Mouse (Mus musculus): ENCODE data around the gene Taf1d.
"Not testable (repeated sequence)": the region's sequence is repeated elsewhere in the genome, so short reads cannot be mapped to it uniquely, and the experiment has no call there.

Gene Taf1d

DNA sequence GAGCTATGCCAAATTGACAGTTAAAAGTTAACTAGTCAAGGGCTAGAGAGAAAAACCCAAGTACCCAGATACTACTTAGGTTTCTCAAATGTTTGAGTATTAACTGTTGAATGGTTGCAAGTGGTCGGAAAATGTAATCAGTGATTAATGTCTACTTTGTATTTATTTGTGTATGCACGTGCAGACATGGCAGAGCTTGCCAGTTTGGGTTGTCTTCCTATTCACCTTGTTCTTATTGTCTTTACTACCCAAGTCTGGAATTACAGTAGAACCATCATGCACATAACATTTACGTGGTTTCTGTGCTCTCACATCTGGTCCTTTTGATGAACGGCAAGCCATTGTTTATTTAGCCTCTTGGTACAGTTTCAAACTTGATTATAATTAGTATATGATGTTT, 3.4 kb downstream of the Taf1d start:
- no peak for DNase-seq

DNA sequence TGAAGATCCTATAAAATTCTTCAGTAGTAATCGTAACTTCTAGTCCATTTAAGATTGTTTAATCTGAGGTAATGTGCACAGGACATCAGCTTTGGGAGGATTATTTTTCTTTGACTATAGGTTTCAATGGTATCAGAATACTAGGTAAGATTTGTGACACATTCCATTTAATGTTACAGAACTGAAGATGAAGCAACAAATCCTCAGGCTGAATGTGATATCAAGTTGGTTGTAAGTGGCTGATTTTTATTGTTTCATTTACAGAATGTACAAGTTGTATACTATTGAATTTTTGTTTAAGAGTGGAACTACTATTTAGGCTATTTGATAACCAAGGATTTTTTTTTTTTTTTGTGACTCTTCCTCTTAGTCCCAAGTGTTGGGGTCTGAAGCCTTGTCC, 4.2 kb downstream of the Taf1d start:
- no peak for DNase-seq

DNA sequence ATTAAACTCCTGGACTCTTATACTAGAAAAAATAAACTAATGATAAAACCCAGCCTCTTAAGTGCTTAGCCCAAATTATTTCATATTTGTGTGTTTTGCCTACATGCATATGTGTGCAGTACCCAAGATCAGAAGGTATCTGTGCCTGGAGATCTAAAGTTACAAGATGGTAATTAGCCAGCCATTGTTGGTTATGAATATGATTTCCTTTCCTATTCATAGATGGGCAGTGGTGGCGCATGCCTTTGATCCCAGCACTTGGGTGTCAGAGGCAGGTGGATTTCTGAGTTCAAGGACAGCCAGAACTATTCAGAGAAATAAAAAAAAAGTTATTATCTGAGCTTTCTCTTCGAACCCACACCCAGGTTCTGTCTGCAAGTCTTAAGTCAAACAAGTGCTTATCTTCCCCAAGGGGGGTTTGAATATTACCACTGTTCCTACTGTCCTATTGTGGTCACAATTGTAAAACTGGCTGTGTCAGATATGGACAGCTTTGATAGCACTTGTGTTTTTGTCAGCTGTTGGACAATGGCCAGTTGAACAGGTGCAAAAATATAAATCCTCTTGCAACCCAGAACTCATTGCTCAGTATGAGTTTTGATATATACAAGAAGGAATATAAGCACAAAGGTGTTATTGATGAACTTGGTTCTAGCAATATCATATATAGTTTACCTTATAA, 6.2 kb downstream of the Taf1d start:
- no peak for DNase-seq

DNA sequence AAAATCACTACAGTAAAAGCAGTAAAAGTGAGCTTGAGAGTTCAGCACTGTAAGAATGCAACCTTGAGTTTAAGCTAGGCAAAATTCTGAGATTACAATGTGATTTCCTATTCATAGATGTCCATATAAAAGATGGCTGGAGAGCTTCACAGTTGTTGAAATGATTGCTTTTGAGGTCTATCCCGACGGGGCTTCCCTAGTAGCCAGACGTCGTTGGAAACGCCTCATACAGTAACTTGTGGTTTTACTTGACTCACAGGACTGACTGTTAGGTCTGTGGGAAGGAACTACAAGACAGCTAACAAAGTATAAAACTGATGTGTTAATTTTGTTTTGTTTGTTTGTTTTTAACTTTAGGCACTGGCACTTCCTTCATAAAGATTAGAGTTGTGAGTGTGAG, 7.6 kb downstream of the Taf1d start:
- no peak for DNase-seq

DNA sequence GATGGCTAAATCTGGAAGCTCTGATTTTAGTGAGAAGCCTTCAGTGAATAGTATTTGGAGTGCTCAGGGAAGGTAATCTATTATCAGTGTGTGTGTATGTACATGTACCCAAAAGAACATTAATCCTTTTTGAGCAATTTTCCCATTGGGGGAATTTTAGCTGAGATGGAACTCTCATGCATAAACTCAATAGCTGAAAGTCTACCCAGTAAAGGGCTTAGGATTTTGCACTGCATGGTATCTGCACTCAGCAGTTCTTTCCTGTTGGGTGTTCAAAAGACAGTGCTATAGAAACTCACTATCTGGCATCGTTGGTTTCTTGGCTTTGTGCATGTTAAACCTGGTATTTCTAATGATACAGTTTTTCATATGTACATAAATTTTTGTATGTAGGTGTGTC, 8.6 kb downstream of the Taf1d start:
- no peak for DNase-seq

DNA sequence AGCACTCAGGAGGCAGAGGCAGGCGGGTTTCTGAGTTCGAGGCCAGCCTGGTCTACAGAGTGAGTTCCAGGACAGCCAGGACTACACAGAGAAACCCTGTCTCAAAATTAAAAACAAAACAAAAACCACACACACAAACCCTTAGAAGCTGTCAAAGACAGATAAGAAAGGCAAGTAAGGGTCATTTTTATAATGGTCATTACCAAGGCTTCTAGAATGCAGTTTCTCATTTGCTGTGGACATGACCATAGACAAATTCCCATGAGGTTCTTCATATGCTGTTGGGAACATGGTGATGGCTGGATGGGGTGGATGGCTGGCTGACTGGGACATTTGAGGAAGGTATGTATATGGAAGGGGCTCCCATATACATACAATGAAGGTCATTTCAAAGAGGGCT, 10.3 kb downstream of the Taf1d start:
- not testable (repeated sequence) for DNase-seq

DNA sequence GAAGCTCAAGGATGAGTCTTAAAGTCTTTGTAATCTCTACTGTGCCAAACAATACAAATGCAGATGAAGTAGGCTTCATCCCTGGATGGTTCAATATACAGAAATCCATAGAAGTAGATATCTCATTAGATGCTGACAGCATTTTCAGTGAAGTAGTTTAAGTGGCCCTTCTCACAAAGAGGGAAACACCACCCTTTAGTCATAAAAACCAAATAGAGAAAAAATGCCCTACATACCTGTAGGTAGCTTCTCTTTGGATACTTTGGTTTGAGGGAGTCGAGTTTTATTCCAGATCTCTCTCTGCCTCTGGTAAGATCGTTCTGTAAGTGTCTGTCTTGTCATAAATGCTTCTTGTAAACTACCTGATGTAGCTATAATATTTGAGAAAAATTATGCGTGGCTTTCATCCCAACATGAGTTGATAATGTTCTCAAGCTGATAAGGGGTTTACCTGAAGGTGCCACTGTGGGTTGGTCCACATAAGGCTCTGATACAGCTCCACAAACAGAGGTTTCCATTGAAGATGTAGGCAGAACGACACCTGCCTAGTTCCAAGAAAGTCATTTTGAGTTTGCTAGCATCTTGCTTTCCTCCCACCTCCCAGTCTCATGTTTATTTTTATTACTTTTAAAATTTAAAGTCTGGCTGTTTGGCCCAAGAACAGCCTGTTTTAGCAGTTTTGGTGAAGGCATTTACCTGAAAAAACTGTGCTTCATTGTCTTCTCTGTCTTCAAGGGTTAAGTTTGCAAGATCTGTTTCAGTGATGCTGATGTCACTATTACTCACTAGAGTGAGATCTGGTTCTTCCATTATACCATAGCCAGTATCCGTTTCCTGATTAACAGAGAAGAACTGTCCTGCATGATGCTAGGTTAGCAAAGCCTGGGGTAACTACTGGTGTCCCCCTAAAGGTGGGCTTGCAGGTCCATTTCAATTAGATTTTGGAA, 11.5 kb downstream of the Taf1d start:
- DNase-seq: no peak

DNA sequence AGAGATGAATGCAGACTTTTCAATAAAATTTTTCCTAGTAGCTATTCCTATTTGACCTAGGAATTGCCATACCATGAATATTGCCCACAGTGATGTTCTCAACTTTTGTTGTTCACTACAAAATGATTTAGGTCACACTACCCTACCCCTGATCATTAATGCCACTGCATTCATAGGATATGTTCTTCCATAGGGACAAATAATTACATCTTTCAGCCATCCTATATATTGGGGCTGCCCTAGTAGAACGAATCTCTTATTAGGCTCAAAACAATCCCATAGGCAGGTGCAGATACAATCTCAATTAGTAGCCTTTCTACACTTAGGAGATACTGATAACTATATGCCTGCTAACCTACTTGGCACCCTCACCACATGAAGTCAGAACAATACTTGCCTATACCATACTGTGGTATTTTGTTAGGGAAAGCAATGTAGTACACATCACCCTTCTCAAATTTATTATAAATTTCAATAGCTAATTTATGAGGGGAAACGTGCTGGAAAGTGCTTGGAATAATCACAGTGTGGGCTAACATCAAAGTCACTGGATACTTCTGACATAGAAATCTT, 12.2 kb downstream of the Taf1d start:
- no peak for DNase-seq

DNA sequence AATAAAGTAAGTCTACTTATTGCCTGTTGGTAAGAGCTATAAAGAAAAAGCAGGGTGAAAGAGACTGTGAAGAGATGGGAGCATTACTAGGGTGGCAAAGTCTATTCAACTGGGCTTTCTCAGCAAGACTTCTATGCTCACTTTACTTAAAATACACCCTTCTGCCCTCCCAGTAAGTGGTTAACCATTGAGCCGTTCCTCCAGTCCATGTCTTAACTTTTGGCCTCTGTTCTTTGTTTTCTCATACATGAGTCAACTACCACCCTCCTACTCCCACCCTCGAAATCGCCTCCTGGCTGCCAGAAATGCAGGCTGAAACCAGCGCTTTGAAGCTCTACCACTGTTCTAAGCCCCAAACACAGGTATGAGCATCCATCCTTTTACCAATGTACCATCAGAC, 31.8 kb downstream of the Taf1d start:
- no peak for DNase-seq

DNA sequence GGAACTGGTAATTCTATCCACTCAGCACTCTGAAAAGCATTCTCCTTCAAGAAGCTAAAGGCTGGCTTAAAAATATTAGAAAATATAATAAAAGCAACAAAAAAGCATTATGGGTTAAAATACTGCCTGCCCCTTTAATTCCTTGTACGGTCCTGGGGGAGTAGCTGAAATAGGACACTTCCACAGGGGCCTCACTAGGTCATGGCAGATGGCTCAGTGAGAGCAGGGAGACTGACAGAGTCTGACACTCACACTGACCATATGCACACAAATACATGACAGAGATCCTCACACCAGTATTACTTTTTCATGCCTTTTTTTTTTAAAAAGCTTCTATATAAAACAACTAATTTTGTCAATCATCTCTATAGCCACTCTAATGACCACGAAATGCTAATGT, 43.9 kb downstream of the Taf1d start:
- no peak for DNase-seq

DNA sequence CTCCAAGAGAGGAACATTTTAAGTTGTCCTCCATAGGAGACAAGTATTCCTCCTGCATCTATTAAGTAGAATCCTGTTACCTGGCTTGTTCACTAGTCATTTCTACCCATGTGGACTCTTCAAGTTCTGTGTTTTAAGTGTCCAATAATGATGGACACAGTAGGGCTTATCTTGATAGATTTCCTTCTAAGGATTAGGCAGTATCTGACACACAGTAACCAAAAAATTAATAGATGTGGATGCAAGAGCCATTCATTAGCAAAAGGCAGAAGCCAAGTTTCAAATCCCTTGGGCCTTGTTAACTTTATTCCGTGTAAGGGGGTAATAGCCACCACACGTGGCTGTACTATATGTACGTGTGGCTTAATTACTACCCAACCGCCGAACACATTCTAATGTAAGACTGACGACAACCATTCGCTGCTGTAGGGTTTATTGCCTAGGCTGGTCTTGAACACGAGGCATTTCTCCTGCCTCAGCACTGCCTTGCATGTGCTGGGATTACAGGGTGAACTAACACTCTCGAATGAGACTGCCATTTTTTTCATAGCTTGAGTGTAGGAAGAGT, 51.0 kb downstream of the Taf1d start:
- no peak for DNase-seq

DNA sequence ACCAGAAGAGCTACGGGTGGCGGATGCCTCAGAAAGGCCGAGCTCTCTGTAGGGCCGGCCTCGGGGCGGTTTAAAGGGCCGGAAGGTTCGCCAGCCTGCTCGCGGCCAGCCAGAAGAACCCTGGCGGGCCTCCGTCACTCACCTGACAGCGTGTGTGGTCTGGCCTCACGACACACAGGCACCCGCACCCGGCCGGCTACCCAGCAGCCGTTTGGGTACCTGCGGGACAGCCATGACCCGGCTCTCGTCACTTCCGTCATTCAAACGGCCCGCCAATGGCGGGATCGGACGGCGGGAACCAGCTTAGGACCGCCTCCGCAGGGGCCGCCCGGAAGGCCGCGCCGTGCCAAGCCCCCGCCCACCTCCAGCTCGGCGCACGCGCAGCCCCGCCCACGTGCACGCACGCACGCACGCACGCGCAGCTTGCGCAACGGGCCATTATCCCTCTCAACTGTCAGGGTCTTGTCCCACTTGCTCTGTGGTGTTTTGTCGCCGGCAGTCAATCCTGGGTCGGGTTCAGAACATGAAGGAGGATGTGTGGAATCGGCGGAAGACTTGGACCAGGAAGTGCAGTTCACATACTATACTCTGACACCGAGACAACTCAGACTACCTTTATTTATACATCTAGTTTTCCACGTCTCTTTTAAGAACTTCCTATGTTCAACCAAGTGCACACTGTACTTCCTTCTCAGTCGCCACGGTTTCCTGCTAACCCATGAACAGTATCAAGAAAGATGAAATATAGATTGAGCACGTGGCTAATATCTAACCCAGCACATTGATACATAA, 51.7 kb downstream of the Taf1d start, which contains the start of gene Cep295:
Gene Cep295 (minus strand): TSS at position 305 of the 792 bp plus-strand sequence.
- DNase-seq: peak; percentile 96

DNA sequence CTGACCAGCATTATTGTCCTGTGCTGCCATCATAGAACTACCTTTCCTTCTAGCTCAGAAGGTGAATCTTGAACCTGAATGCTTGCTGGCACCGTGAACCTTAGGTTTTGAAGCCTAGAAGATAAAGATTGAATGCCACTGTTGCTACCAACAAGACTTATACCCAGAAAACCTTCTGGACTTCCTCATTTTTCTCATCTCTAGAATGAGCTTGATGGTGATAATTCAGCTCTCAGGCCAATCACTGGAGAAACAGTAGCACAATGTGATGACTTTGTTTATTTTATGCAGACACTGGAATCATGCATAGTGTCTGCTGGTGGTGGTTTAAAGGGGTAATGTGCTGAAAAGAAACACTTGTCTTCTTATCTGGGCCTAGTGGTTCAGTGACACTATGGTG, 58.8 kb downstream of the Taf1d start:
- DNase-seq: no peak

DNA sequence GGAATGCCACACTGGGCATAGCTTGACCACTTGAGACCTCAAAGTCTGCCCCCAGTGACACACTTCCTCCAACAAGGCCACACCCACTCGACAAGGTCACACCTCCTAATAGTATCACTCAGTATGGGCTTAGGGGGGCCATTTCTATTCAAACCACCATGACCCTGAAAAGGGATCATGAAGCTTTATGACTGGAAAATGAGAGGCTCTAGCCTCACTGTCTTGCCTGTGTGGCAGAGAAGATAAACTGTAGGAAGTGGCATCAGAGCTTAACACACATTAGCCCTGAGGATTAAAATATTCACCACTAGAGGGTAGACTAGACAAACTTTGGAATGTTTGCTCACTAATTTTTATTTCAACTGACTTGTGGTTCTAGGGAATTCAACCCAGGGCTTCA, 59.8 kb downstream of the Taf1d start:
- DNase-seq: no peak

DNA sequence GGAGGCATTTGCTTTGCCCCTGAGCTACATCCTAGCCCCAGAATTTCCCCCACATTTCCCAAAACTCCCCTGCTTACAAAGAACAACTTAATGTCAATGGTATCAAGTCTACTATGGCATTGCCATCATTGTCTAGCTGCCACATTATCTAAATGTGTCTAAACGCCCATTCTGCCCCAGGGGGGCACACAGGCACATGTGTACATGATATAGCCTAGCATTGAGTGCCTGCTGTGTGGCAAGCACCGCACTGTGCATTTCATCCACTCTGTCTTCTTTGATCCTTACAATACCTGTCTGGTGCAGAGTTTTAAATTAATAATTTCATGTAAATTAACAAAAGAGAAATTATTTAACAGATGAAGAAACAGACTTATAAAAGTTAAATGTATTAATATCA, 60.2 kb downstream of the Taf1d start:
- DNase-seq: no peak

Data from liver (tissue).